Mouse (Mus musculus): ENCODE data around the gene Ttc39b.

DNA sequence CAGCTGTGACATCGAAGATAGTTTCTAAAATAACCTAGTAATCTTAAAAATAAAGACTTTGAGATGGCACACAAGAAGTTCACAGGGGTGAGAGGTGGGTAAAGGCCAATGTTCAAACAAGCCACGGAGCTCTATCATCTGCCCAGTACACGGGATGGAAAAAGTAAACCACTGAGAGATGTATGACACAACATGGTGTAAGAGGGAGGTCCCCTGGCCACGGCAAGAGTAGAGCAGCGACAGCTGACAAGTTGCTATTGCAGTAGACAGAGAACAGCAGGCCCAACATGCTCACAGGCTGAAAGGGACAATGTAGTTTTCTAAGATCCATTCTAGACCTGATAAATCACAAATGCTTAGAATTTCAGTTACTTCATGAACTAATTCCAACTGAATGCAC, 100.9 kb downstream of the Ttc39b start:
- TF ChIP-seq CTCF (IDR thresholded peaks at IDR 0.05; ENCODE audit: extremely low read depth, insufficient read length, insufficient replicate concordance, low read depth, low read length): no peak
- TF ChIP-seq POLR2A (IDR thresholded peaks at IDR 0.05; ENCODE audit: low read depth, low read length): no peak

All from small intestine, adult 2 months (tissue).